Mouse (Mus musculus) heart, postnatal 0 days (tissue): ENCODE results near the gene Dync2li1.

ENCODE experiments used
- CTCF ChIP-seq: IDR thresholded peaks from 2 replicates; pipeline ENCODE4 v1.5.1; 2016; ENCODE audit warnings: antibody characterized with exemption, control low read depth, low read depth
- EP300 ChIP-seq: IDR thresholded peaks from 2 replicates; pipeline ENCODE4 v1.6.1; 2016; ENCODE audit warnings: antibody characterized with exemption, low read depth

DNA sequence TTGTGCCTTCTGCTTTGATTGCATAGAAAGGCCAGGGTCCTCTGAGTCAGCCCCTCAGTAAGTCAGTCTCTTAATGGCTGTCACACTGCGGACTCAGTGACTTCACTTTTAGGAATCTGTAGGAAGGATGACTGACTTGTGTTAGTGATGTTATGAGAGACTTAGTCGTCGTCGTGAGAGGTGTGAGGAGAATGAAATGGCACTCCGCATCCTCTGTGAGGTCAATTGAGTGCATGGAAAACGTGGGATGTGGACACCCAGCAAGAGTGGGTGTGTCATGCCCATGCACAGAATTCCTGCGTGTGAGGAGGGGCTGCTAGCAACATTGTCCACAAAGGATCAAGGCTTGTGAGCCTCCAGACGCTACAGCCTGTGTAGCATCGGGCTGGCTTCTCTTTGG is 2.3 kb downstream of the Dync2li1 start:
- TF ChIP-seq CTCF (no peak), EP300 (no peak)
